Mouse (Mus musculus): Measurements from ENCODE around the gene Selenov. TPM values are rescaled to one million over a fixed set of nuclear protein-coding genes. Genes with fewer than 3 reads are reported as not detected.
A peak's percentile ranks its signal among the peaks of the same experiment; 100 is the strongest.

Gene Selenov
- not detected in 2 replicates for total RNA-seq (2015; ENCODE audit: low replicate concordance)
- not detected in 2 replicates for total RNA-seq (2017; ENCODE audit: low replicate concordance)

GRCm38 (mm10) chr7:28290638-28291590 lies at the start of gene Selenov:
TSS of gene Selenov (minus strand) at chr7:28291186.
- ATAC-seq (replicated peaks; ENCODE audit: low FRiP score, poor library complexity, severe bottlenecking), result no peak

DNA sequence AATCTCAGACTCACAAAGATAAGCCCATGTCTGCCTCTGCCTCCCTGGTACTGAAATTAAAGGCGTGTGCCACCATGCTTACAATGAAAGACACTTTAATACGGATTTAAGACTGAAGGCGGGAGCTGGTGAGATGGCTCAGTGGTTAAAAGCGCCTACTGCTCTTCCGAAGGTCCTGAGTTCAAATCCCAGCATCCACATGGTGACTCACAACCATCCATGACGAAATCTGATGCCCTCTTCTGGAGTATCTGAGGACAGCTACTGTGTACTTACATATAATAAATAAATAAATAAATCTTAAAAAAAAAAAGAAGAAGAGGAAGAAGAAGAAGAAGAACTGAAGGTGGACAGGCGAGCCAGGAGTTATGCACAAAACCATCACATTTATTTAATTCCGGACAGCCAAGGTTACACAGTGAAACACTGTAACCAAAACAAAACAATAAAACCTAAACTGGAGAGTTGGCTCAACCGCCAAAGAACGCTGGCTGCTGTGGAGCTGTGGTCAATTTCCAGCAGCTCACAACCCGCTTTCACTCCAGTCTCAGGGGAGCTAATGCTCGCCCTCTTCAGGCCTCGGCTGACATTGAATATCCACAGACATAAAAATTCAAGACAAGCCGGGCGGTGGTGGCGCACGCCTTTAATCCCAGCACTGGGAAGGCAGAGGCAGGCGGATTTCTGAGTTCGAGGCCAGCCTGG lies 48.4 kb upstream of the Selenov start:
- ATAC-seq (replicated peaks; ENCODE audit: low FRiP score, poor library complexity, severe bottlenecking), result peak; percentile 47; the same call in 1 of the 2 replicates

DNA sequence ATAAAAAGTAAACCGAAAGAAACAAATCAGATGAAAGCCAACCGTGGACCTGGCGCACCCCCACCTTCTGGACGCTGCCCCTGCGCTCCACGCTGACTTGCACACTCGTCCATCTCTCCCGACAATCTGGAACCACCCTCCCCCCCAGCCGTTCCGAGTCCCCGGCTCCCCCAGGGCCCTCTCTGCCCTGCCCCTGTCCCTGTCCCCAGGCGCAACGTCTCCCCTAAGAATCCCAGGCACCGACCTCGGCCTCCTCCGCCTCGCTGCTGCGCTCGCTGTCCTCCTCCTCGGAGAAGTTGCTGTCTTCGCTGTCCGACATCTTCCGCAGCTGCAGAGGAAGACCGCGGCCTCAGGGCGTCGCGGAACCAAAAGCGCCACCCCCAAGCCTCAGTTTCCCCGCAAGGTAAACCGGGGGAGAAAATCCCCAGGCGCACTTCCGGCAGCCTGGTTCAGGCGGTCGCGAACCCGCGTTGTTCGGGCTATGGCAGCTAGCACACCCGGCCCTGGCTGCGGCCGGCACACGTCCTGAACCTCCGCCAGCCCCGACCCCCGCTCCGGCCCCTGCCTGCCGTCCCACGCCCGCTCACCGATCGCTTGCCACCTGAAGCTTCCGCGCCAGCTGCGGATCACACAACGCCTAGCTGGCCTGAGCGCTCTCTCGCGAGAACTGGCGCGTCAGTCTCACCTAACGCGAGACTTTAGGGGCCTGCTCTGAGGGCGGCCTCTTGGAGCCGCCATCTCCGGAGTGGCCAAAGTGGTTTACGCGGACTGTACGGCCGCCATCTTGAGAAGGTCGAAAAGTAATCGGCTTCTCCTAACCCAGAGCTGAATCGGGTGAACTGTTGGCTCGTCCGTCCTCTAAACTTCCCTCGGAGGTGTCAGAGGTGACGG lies 47.4 kb upstream of the Selenov start, which contains the start of gene Supt5:
Gene Supt5, minus strand, starts transcription at position 639 of the 891 bp plus-strand sequence.
- peak; percentile 98 for ATAC-seq (replicated peaks; ENCODE audit: low FRiP score, poor library complexity, severe bottlenecking)

- ATAC-seq (replicated peaks; ENCODE audit: low FRiP score, poor library complexity, severe bottlenecking), result no peak
Observed at GRCm38 (mm10) chr7:28335471-28335870, 44.5 kb upstream of the Selenov start.

- no peak for ATAC-seq (replicated peaks; ENCODE audit: low FRiP score, poor library complexity, severe bottlenecking)
Observed at GRCm38 (mm10) chr7:28334534-28334933, 43.5 kb upstream of the Selenov start.

- ATAC-seq (replicated peaks; ENCODE audit: low FRiP score, poor library complexity, severe bottlenecking), result no peak
Observed at GRCm38 (mm10) chr7:28328260-28328659, 37.3 kb upstream of the Selenov start.

GRCm38 (mm10) chr7:28326457-28326856 lies 35.5 kb upstream of the Selenov start:
- ATAC-seq (replicated peaks; ENCODE audit: low FRiP score, poor library complexity, severe bottlenecking), result no peak

DNA sequence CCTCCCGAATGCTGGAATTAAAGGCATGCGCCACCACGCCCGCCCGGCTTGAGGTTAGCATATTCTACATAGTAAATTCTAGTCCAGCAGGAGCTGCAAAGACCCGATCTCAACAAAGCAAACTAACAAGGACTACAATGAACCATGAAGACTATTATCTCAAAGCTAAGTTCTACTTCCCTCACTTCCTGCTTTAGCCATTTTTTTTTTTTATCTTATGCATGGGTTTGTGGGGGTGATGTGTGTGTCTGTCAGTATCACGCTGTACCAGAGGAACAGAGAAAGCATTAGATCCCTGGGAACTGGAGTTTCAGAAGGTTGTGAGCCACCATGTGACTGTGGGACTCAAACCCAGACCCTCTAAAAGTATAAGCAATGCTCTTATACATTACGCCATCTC lies 34.3 kb upstream of the Selenov start:
- no peak for ATAC-seq (replicated peaks; ENCODE audit: low FRiP score, poor library complexity, severe bottlenecking)

- no peak for ATAC-seq (replicated peaks; ENCODE audit: low FRiP score, poor library complexity, severe bottlenecking)
Observed at GRCm38 (mm10) chr7:28321974-28322720, 31.2 kb upstream of the Selenov start.

DNA sequence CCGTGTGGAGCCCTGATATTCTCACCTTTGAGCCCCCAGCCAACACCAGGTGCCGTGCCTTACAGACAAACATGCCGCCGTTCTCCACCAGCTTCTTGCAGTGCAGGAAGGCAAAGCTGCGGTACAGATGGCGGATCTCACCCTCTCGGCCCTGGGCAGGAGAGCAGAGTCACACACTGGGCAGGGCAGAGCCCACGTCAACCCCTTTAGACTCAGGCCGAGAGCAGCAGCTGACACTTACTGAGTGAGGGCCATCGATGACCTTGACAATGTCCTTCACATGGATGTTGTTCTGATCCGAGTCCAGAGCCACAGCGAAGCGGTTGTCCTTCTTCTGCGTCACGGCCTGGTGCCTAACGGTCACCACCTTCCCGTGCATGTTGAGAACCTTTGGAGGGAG lies 27.7 kb upstream of the Selenov start:
- no peak for ATAC-seq (replicated peaks; ENCODE audit: low FRiP score, poor library complexity, severe bottlenecking)

- ATAC-seq (replicated peaks; ENCODE audit: low FRiP score, poor library complexity, severe bottlenecking), result no peak
Observed at GRCm38 (mm10) chr7:28318036-28318435, 27.1 kb upstream of the Selenov start.

DNA sequence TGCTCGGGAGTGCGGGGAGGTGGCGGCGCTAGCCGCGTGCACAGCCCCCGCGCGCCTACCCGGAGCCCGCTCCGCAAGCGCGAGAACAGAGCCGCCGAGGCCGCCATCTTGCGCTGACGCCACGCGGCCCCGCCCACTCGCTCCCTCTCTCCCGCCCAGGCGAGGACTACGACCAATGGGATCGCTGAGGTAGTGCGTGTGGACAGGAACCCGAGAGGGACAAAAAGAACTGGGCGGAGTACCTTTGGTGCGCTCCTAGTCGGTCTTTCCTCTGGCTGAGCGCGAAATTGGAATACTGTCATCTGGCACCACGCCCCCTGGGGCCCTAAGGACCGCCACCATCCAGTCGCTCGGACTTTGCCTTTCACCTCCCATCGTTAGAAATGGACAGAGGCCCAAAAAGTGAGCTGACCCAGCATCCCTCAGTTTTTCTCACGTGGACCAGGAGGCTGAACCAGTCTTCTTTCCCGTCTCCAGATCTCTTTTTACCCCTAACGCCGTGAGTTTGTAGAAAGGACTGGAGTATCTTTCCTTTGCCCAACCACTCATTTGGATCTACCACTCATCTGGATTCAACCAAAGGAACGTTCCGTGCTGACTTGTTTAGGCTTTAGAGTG lies 21.0 kb upstream of the Selenov start, which contains the start of gene Timm50:
Gene Timm50, minus strand, starts transcription at position 147 of the 618 bp plus-strand sequence.
- ATAC-seq (replicated peaks; ENCODE audit: low FRiP score, poor library complexity, severe bottlenecking), result peak; percentile 98

DNA sequence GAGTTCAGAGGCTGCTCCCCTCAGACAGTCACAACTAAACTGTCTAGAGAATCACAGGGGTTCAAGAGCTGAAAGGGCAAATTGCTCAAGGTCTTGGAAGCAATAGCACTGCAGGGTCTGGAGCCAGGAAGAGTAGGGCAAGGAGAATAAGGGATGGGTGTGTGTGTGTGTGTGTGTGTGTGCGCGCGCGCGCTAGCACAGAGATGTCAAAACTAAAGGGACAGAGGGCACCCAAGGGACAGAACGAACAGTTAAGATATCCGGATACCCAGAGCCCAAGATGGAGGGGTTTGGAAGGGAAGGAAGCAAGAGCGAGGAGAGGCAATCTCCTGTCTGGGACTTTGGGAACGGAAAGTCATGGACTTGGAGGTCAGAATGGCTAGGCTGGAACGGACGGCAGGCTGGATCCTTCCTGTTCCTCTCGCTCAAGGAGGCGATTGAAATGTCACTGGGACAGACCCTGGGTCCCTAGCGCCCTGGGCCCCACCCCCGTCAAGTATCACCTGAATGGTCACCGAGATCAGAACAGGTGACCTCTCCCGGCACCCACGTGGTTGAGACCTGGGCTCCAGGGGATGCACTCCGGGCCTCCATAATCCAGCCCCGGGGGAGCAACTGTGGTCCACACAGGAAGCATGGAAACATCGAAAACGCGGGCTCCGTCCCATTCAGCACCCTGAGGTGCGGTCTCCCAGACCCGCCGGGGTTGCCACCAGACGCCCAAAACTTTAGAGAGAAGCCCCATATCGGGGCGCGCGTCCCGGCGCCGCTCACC lies 20.4 kb upstream of the Selenov start:
- no peak for ATAC-seq (replicated peaks; ENCODE audit: low FRiP score, poor library complexity, severe bottlenecking)

- no peak for ATAC-seq (replicated peaks; ENCODE audit: low FRiP score, poor library complexity, severe bottlenecking)
Observed at GRCm38 (mm10) chr7:28309737-28310136, 18.8 kb upstream of the Selenov start.

DNA sequence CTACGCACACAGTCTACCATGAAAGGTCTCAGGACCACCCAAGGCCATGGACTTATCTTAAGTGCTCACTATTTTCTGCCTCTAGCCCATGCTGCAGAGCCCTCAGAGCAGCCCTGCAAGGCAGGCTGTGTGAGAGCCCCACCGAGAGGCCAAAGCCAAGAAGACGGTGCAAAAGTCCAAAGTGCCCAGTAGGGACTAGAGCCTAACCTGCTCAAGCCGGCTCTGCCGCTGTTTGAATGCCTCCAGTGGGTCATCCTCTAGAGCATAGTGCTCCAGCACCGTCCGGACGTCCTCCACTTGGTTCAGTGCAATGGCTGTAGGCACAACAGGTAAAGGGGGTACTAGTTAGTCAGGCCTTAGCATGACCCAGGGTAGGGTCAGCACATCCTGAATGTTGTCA lies 15.2 kb upstream of the Selenov start:
- ATAC-seq (replicated peaks; ENCODE audit: low FRiP score, poor library complexity, severe bottlenecking), result no peak

GRCm38 (mm10) chr7:28305641-28306040 lies 14.7 kb upstream of the Selenov start:
- no peak for ATAC-seq (replicated peaks; ENCODE audit: low FRiP score, poor library complexity, severe bottlenecking)

DNA sequence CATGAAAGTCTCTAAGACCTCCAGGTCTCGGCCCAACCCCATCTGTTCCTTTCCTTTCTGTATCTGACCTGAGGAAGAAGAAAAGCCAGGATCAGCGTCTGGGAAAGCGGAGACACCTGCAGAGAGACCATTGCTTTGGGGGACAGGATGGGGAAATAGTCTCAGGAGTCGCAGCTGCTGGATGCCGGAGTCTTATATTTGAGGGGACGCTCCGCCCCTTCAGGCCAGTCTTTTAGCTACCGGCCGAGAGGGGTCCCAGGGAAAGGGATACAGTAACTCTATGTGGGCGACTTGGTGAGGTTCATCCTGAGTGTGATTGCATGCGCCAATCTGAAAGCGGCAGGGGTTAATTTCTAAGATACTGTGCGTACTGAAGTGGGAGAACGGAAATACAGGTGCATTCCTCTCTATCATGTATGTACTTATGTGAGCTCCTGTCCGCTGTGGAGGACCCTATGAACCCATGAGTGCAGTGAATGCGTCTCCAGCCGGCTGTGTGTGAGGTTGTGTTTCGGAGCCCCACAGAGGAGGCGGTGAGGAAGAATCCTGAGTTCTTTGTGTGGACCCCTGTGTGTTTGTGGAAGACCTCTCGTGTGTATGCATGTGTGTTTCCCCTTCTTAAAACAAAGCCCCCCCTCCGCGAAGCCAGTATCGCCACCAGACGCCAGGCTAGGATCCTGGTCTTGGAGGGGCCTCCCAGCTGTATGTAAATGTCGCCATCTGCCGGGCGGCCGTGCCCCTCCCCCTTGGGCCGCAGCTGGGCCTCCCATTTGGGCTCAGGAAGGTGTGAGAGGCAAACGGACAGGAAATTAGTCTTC lies 10.8 kb upstream of the Selenov start, which contains the start of gene Dll3:
Gene Dll3, minus strand, starts transcription at position 623 of the 818 bp plus-strand sequence.
- no peak for ATAC-seq (replicated peaks; ENCODE audit: low FRiP score, poor library complexity, severe bottlenecking)
